Mouse (Mus musculus) thymus, postnatal 36 days (tissue): ENCODE measurements at regions not wholly inside any gene's neighbourhood (a gene's known extent, or its start where the extent isn't known, plus 50 kb on each side); places are given as distances from the start of the nearest gene placed in this dataset.

Experiments used
- DNase-seq, 2 experiments: peaks; one replicate each; pipeline ENCODE4 v3.0.0; 2022; ENCODE audit warnings: mixed read lengths in 2 of 2

DNA sequence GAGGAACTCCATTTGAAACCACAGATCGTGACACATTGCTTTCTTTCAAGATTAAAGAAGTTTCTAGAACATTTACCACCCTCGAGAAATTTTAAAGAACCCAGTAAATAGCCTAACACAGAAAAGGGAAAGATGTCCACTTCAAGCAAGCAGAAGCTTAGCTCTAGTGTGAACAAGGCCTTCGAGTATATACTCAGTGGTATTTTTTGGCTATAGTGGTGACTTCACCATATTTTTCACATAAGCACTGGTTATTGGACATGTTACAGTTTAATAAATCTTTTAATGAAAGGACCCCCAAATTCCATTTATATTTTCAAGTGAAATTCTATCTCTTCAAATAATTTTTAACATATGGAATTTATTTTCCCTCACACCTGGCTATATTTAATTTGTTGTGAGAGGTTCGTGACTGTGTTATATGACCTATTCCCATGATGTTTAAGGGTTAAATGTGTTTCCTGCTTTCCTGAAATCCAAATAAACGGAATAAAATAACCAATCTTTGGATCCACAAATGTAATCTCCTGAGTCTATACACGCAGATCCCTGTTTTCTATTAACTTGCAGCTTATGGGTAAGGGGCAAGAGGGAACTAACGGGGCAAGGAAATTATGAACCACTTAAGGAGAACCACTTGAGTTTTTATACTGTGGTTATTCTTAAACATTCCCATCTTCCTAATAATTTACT, 60.6 kb upstream of the Tas2r134 start:
- DNase-seq: no peak

GRCm38 (mm10) chr2:51563881-51564280, 63.4 kb upstream of the Tas2r134 start:
- no peak for DNase-seq

DNA sequence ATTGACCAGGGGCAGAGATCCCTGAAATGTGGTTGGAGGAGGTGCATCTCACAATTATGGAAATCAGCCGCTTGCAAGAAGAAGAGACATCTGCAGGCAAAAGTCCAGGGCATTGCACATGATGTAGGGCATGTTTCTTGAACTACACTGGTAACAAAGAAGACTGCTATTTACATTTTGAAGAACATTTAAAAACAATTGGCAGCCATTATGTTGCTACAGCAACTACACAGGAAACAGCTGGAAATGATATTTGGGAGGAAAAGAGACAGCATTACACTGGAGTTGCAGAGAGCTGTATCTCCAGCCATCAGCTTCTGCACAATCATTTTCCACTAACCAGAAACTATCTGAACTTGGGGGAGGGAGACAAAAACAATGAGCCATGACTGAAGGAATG, 64.1 kb upstream of the Tas2r134 start:
- no peak for DNase-seq

DNA sequence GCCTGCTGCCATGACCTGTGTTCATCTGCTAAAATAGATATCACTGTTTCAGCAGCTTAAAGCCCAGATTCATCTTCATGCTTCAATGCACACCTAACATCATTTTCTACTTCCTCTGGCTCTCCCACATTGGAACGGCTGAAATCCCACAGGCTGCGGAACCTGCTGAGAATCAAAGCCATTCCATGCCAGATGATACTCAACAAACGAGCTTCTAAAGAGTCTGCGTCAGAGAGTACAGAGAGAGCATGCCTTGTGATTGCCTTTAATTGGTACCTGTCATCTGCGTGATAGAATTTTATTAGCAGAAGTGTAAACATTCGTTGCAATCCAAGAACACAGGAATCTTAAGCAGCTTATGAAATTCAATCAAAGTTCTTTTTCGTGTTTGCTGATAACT, 76.4 kb upstream of the Tas2r134 start:
- no peak for DNase-seq

GRCm38 (mm10) chr2:51549125-51549524, 78.2 kb upstream of the Tas2r134 start:
- DNase-seq: no peak

- no peak for DNase-seq
Measured at GRCm38 (mm10) chr2:51546181-51546580, 81.1 kb upstream of the Tas2r134 start.

GRCm38 (mm10) chr2:51543949-51544348, 83.4 kb upstream of the Tas2r134 start:
- no peak for DNase-seq

- DNase-seq: peak; percentile 9 to 11
Measured at GRCm38 (mm10) chr2:51542272-51542671, 85.0 kb upstream of the Tas2r134 start.

DNA sequence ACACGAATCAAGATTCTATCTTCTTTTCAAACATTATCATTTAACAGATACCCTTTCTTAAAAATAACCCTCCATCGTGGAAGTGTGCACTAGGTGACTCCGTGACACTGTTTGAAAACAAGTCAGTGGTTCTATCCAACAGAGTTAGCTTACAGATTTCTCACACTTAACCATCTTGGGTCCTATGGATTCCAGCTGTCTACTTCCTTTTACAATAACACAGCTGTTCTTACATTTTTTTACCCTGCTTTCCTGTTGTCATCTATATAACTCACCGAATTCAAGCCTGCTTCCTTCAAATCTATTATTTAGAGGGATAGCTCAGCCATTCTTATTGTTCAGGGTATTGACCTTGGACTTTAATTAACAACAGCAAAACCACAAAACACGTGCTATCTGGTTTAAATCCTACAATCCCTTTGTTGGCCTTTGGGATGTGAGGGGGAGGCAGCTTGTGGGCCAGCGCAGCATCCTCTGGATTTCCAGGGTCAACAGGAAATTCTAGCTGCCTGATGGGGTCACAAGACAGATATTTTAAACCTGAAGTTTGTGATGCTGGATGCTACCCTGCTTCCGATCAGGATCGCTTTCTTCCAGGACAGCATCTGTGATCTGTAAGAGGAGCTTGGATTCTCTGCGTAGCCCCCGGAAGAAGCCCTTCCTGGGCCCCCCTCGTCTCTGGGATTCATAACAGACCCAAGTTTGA, 94.4 kb upstream of the Tas2r134 start:
- no peak for DNase-seq

- no peak for DNase-seq
Measured at GRCm38 (mm10) chr2:51531106-51531839, 96.0 kb upstream of the Tas2r134 start.

GRCm38 (mm10) chr2:51522766-51523165, 104.5 kb upstream of the Tas2r134 start:
- DNase-seq: no peak

DNA sequence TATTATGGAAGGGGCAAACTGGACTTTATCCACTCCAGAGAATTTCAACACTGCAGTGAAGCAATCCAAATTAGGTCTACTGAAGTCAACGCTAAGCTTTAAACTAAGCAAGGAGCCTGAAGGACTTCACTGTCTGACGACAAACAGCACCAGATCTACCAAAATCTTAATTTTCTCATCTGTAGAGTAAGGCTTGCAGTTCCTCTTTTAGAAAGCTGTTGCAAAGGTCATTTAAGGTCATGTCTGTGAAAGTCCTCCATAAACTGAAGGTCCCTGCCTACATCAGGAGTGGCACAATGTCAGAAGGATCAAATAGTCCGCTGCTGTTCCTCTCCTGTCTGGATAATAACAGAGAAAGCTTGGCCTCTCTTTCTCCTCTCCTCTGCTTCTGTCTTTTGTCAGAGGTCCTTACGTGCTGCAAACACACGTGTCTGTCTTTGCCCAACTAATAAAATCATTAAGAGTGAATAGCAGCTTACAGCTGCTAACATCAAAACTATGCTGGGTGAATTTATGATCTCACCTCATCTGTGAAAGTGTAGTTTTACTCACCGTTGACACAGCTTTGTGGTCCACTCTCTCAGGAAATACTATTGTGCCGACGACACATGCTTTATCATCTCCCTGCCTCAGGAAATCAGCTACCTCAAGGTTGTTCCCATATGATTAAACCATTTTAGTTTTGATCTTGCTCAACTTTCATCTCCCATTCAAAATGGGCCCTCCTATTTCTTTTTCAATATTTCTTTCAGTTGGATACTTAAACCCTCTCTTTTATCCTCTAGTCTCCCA, 117.9 kb upstream of the Tas2r134 start:
- no peak for DNase-seq

DNA sequence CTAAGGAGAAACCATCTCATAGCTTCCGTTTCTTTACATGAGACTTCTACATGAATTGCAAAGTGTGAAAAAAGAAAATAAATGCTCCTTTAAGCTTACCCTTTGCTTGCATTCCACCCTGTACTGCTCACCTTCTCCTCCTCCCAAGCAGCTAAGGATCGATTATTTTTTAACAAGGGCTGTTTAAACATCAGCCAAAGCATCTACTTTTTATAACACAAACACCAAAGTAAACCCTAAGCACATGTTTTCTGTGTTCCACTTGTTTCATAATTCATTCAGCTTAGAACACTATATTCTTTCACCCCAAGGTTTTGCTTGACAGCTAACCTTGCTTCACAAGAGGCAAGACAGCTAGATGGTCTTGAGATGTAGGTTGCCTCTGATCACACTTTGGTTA, 129.4 kb upstream of the Tas2r134 start:
- DNase-seq: no peak

DNA sequence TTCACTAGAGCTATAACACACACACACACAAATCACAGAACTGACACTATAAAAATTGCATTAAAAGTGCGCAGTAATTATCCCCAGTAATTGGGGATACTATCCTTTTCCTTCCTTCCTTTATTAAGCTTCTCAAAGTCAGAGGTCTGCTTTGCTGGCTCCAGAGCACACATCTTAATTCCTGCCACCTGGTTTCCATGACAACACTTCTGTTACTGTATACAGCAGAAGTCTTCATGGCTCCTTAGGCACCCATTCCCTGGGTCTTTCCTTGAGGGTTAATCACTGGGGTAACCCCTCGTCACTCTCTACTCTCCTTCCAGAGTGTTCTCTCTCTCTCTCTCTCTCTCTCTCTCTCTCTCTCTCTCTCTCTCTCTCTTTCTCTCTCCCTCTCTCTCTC, 153.6 kb upstream of the Tas2r134 start:
- DNase-seq: no peak

- no peak for DNase-seq
Measured at GRCm38 (mm10) chr2:51467027-51467694, 160.2 kb upstream of the Tas2r134 start.

- DNase-seq: no peak
Measured at GRCm38 (mm10) chr2:51466003-51466402, 161.3 kb upstream of the Tas2r134 start.

DNA sequence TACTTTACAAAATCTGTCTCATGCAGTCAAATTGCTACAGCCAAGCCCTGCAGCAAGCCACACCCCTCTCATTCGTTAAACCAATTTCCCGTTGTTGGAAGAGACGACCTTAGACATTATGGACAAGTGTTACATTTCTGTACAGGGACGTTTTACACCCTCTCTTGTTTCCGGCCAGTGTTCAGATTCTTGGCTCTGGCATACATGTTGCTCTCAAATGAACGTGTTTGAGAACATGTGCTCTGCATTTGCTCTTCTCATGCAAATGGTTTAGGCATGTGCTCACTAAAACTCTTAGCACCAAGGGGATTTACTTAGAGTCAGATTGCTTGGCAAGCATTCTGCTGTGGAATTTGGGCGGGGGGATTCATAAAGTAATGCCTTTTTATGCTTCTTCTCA, 161.7 kb upstream of the Tas2r134 start:
- no peak for DNase-seq

DNA sequence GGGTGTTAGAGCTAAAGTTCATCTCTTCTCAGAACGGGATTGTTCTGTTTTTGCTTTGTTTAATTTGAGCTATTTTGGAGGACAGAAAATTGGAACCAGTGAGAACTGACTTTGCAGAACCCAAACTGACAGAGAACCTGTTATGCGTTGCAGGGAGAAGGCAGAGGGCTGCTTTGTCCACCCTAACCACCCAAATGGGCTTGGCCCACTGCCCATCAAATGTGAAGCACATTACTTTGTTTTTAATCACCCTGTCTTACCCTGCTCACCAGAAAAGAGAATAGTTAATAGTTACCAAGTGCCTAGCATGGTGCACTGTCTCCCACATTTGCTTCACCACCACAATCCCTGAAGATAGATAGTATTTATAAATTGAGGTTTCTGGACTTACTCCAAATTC, 163.0 kb upstream of the Tas2r134 start:
- DNase-seq: no peak

DNA sequence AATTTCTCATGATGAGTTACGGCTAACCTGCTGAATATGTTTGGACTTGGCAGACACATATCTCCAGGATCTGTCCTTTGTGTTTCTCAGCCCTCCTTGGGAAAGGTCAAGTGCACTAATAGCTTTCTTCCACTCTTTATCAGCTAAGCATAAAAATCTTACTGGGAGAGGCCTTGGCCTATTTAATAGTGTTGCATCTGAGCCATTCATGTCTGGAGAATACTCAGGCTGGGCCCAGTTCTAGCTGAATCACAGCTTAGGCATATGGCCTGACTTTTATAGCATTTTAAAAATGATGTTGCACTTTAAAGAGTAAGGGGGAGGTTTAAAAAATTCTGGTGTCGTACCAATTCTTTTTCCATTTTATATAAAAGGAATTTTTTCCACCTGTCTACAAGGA, 166.4 kb upstream of the Tas2r134 start:
- no peak for DNase-seq

- DNase-seq: no peak
Measured at GRCm38 (mm10) chr2:51459486-51459885, 167.8 kb upstream of the Tas2r134 start.

GRCm38 (mm10) chr2:51457717-51458116, 169.6 kb upstream of the Tas2r134 start:
- no peak for DNase-seq

- DNase-seq: no peak
Measured at GRCm38 (mm10) chr2:51452816-51453215, 174.5 kb upstream of the Tas2r134 start.

- no peak for DNase-seq
Measured at GRCm38 (mm10) chr2:51448121-51448520, 179.2 kb upstream of the Tas2r134 start.
